Mouse (Mus musculus) c-Kit-negative CD71-positive TER-119-positive erythroid progenitor cells, embryonic 14.5 days (primary cell): ENCODE results near the gene Hist1h2br.
A peak's percentile ranks its signal among the peaks of the same experiment; 100 is the strongest.
"Not testable (repeated sequence)": the region's sequence is repeated elsewhere in the genome, so short reads cannot be mapped to it uniquely, and the experiment has no call there.

Experiments
- DNase-seq: peaks from one replicate; pipeline ENCODE4 v3.0.0-alpha.2; 2013; ENCODE audit warnings: low read depth, low spot score

The Hist1h2br gene

DNA sequence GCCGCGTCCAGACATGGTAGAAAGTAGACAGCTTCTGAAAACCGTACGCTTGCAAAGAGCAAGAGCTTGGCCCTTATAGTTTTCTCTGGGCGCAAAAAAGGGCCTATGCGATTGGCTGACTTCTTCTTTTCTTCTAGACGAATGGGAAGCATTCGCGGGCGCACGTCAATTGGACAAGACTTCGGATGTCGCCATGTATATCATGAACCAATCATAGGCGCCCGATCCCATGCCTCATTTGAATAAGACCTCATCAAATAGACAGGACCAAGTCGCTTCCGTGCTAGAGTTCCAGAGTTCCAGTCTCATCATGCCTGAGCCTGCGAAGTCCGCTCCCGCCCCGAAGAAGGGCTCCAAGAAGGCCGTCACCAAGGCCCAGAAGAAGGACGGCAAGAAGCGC is at the start of gene Hist1h2br, which contains the start of gene Hist1h2ap:
Hist1h2br (plus strand) TSS at position 283 of the 400 bp plus-strand sequence.
Hist1h2ap (minus strand) TSS at position 47 of the 400 bp plus-strand sequence.
- DNase-seq: not testable (repeated sequence)

DNA sequence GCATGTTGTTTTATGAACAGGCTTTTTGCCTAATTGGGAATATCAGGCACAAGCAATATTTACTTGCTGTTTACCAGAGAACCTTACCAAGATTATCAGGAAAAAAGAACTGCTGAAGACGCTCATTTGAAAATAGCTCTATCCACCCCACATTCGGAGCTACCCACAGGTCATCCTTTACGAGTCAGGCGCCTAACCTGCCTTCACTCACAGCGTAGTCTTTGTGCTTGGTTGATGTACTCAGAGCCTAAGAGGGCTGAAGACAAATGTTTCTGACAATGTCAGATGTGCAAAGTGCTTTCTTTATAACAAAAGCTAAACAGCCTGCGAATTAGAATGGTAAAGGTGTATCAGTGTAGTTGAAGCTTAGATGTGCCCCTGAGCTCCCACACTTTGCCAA is 49.2 kb upstream of the Hist1h2br start:
- DNase-seq: no peak

DNA sequence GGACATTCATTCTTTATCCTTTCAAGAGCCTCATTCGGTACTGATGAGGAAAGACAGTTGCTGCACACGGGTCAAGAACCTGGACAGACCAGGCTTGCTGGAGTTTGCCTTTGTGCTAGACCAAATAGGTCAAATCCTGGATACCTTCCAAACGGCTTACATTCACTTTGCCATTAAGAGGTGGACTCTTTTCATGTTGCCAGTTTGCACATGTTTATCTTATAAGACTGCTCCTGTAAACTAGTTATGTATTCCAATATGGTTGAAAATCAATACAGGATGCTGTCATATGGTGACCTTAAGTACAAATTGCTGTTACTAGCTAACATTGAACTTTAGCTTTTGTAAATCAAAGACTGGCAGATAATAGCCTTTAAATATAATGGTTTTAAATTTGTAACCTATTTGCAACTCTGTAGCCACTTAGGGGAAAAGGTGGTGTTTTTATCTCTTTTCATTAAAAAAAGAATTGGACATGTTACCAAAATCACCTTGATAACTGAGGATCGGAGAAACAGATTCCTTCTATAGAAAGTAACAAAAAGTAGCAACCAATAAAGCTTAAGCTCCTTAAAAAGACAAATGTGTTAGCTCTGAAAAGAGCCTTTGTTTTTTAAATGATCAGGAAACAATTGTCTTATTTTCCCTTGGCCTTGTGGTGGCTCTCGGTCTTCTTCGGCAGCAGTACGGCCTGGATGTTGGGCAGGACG is 47.2 kb upstream of the Hist1h2br start:
- peak; percentile 52 for DNase-seq

DNA sequence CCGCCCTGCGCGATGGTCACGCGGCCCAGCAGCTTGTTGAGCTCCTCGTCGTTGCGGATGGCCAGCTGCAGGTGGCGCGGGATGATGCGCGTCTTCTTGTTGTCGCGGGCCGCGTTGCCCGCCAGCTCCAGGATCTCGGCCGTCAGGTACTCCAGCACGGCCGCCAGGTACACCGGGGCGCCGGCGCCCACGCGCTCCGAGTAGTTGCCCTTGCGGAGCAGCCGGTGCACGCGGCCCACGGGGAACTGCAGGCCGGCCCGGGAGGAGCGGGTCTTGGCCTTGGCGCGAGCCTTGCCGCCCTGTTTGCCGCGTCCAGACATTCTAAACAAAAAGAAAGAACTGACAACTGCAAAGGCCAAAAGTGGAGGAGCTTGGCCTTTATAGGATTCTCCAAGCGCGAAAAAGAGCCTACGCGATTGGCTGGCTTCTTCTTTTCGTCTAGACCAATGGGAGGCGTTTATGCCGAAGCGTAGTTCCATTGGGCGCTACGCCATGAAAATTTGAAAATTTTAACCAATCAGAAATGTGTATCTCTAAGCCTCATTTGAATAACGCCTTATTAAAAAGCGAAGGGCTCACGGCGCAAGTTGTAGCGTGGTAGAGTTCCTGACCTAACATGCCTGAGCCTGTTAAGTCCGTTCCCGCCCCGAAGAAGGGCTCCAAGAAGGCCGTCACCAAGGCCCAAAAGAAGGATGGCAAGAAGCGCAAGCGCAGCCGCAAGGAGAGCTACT is 46.5 kb upstream of the Hist1h2br start, which contains the start of the genes Hist1h2an and Hist1h2bp:
Hist1h2an (minus strand) TSS at position 320 of the 731 bp plus-strand sequence.
Hist1h2bp (plus strand) TSS at position 563 of the 731 bp plus-strand sequence.
- DNase-seq: peak; percentile 96

DNA sequence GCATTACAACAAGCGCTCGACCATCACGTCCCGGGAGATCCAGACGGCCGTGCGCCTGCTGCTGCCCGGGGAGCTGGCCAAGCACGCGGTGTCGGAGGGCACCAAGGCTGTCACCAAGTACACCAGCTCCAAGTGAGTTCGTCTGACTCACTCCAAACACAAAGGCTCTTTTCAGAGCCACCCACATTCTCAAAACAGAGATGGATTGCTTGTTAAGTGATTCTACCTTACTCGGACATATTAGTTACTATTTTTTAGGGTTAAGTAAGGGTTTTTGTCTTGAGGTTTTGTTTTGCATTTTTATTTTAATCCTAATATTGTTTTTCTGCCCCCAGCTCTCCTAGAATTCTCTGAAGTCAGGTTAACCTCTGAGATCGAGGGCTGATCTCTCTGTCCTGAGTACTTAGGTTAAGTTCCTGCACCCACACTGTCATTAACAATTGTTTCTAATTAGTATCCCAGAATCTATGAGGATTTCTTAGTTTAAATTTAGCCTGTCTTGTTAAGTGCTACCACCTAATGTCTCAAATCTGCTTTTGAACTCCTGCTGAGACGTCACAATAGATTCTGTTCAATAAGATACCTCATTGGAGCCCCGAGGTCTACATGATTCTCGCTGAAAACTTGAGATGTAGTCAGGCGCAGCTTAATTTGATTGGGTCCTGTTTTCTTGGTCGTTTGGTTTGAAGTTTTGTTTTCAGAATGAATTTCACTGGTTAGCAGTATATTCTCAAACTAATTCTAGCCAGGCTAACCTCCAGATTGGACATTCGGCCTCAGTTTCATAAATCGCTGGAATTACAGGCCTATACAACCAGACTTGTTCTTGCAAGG is 45.6 kb upstream of the Hist1h2br start:
- peak; percentile 43 for DNase-seq

DNA sequence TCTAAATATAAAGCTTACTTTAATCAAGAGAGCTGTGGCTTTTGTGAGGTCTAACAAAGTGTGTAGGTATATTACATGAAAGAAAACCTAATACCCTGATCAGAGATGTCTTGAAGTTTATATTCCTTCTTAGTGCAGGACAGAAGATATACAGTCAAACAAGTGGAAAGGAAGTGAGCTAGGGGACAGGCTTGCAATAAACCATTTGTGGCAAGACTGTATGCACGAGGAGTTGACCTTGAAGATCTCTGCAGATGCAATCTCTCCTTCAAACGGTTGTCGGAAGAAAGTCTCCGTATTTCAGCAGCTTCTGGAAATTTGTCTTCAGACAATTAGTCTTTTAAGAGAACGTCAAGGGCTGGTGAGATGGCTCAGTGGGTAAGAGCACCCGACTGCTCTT is 43.6 kb upstream of the Hist1h2br start:
- DNase-seq: no peak

DNA sequence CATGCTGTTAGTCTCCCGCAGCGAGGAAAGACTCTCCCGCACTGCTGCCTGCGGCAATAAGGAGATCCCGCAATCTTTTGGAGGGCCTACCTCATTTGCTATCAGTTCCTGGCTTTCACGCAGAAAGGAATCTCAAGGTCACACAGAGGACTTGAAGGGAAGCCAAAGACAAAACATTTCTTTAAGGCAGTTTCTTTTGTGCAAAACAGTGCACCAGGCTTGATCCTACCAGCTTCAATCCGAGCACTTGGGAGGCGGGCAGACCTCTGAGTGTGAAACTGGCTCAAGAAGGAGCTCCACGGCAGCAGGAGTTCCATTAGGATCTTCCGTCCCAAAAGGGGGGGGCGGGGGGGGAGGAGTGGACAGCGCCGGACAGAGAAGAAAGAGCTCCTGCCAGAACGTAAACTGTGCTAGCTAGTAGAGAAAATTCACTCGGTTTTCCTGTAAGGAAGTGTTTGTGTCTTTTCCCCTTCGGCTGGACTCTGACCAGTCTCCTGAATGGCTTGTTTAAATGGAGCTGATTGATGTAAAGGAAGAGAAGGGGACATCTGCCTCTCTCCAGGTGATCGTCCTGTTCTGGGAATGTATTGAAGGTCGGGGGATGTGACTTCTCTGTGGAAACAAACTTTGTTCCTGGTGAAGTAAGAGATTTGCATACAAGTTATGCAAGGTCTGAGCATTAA is 42.8 kb upstream of the Hist1h2br start:
- DNase-seq: no peak

DNA sequence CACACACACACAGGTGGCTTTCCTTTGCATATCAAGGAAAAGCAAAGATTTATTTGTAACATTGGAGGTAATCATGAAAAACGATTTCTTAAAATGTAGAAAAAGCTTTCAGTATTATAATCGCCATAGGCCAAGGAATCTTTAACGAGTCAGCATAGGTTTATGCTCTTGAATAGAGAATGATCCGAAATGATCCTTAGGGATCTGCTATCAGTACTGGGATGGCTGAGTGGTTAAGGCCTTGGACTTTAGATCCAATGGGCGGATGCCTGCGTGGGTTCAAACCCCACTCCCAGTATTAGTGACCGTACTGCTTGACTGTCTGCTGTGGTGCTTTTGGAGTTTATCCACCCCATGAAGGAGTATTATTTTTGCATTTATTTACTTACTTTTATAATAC is 38.0 kb upstream of the Hist1h2br start:
- no peak for DNase-seq

DNA sequence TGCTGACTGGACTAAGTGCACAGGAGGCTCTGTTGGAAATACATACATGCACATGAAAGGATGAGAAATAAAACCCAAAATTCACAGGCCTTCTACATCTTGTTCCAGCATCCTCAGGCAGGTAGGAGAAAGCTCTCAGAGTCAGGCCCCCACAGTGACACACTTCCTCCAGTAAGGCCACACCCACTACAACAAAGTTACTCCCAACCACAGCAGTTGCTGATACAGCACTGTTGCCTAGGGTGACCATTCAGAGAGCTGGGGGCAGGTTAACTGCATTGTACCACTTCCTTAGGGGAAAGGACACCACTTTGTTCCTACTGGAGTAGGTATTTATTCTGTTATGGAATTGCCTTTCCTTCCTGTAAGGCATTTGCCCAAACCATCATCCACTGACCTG is 36.4 kb upstream of the Hist1h2br start:
- not testable (repeated sequence) for DNase-seq

DNA sequence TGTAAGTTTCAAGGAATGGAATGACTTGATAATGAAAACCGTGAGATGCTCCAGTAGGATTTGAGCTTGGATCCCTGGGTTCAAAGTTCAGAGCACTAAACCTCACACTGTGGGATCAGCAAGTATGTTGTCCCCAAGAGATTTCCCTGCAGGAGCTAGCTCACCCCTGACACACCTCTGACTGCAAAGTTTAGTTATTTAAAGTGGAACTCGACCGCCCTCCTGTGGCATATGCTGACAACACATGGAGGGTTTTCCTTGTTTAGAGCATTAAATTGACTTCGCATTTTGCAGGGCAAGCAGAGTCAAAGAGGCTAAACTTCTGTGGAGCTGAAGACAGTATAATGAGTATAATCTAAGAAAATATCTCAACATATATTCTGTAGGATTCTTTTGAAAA is 30.5 kb upstream of the Hist1h2br start:
- DNase-seq: not testable (repeated sequence)

DNA sequence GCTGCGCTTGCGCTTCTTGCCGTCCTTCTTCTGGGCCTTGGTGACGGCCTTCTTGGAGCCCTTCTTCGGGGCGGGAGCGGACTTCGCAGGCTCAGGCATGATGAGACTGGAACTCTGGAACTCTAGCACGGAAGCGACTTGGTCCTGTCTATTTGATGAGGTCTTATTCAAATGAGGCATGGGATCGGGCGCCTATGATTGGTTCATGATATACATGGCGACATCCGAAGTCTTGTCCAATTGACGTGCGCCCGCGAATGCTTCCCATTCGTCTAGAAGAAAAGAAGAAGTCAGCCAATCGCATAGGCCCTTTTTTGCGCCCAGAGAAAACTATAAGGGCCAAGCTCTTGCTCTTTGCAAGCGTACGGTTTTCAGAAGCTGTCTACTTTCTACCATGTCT is 23.5 kb upstream of the Hist1h2br start, which contains the start of the genes Hist1h2bq and Hist1h2ao:
Hist1h2bq (minus strand) TSS at position 125 of the 400 bp plus-strand sequence.
Hist1h2ao (plus strand) TSS at position 393 of the 400 bp plus-strand sequence.
- not testable (repeated sequence) for DNase-seq

DNA sequence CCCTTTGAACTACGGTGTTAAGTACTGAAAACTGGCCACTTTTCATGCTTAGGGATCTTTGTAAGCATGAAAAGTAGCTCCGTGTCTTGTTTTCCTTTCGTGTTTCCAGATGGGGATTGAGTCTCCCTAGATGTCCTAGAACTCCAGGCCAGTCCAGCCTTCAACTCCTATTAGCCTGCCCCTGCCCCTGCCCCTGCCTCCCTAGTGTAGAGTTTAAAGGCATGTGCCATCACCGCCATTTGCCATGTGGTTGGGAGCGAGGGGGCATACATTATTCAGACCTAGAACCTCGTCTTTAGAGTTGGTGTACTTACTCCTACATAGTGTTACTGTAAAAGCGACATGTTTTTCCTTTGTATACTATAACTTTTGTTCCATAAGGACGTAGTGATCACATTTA is 22.5 kb upstream of the Hist1h2br start:
- not testable (repeated sequence) for DNase-seq

DNA sequence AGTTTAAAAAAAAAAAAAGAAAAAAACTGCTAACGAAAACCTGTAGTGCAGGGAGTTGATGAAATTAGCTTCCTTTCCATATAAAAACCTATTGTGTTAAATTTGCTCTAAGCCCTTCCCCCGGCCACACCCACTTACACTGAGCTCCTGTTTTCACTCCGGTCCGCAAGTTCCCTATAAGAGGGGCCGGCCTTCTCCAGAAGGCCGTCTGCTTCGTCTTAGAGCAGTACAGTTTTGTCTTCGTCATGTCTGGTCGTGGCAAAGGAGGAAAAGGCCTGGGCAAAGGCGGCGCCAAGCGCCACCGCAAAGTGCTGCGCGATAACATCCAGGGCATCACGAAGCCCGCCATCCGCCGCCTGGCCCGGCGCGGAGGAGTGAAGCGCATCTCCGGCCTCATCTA is 22.0 kb upstream of the Hist1h2br start, which contains the start of gene Hist1h4m:
Hist1h4m (plus strand) TSS at position 208 of the 400 bp plus-strand sequence.
- DNase-seq: not testable (repeated sequence)

DNA sequence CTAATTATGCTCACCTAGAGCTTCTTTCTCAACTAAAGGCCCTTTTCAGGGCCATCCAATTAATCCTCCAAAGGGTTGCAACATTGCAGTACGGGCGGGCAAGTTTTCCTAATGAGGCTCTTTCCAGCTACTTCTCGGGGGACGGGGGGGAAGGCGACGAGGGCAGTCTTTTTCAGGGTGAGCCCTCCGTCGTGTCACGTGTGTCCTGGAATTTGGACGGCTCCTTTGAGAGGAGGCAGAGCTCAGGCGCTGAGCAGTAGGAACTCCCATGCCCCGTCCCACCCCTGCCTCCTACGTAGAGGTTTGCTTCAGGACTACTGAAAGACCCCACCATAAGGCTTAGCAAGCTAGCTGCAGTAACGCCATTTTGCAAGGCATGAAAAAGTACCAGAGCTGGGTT is 21.5 kb upstream of the Hist1h2br start:
- not testable (repeated sequence) for DNase-seq

DNA sequence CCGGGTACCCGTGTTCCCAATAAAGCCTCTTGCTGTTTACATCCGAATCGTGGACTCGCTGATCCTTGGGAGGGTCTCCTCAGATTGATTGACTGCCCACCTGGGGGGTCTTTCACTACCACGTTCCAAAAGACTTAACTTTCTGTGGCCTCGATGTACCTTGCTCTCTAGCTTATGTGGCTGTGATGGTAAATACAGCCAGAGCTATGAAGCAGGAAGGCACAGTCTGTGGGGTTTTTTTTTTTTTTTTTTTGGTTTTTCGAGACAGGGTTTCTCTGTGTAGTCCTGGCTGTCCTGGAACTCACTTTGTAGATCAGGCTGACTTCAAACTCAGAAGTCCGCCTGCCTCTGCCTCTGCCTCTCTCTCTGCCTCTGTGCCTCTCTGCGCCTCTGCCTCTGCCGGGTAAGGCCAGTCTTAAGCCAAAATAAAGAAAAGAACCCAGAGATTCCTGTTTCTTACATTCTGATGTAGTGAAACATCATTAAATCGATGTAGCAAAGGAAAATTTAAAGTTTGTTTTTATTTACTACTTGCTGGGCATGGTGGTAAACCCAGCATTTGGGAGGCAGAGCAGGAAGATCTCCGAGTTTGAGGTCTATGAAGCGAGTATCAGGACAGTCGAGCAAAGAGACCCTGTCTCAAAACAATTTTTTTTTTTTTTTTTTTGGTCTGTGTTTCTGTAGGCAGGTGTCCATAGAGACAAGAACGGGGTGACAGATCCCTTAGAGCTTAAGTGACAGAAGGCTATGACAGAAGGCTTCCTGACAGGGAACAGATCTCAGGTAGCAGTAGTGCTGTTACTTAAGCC is 13.3 kb upstream of the Hist1h2br start:
- DNase-seq: not testable (repeated sequence)

DNA sequence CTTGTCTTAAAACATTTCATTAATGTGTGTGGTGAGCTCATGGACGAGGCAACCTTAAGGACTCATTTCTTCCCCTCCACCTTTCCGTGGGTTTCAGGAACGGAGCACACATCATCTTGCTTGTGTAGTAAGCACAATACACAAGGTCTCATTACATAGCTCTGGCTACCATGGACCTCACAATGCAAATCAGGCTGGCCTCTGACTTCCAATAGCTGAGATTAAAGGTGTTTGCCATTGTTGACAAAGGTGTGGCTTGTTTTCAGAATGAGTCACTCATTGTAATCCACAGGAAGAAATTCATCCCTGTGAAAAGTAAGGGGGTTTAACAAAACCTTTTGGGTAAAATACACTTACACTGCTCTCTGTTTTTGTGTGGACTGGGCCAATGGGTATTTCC is 5.0 kb upstream of the Hist1h2br start:
- no peak for DNase-seq

DNA sequence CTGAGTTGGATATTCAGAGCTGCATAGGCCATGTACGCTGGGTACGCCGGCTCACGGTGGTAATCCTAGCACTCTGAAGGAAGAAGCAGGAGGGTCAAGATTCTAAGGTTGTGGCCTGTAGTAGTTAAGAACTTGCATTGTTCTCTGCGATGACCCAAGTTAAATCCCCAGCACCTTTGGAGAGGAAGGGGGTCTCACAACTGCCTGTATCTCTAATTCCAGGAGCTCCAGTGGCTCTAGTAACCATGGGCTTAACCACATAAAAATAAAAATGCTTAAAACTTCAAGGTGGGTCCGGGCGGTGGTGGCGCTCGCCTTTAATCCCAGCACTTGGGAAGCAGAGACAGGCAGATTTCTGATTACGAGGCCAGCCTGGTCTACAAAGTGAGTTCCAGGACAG is 3.2 kb upstream of the Hist1h2br start:
- DNase-seq: no peak

DNA sequence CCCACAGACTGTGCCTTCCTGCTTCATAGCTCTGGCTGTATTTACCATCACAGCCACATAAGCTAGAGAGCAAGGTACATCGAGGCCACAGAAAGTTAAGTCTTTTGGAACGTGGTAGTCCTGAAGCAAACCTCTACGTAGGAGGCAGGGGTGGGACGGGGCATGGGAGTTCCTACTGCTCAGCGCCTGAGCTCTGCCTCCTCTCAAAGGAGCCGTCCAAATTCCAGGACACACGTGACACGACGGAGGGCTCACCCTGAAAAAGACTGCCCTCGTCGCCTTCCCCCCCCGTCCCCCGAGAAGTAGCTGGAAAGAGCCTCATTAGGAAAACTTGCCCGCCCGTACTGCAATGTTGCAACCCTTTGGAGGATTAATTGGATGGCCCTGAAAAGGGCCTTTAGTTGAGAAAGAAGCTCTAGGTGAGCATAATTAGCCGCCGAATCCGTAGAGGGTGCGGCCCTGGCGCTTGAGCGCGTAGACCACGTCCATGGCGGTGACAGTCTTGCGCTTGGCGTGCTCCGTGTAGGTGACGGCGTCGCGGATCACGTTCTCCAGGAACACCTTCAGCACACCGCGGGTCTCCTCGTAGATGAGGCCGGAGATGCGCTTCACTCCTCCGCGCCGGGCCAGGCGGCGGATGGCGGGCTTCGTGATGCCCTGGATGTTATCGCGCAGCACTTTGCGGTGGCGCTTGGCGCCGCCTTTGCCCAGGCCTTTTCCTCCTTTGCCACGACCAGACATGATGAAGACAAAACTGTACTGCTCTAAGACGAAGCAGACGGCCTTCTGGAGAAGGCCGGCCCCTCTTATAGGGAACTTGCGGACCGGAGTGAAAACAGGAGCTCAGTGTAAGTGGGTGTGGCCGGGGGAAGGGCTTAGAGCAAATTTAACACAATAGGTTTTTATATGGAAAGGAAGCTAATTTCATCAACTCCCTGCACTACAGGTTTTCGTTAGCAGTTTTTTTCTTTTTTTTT is 1.8 kb upstream of the Hist1h2br start, which contains the start of gene Hist1h4n:
Hist1h4n (minus strand) TSS at position 779 of the 977 bp plus-strand sequence.
- DNase-seq: not testable (repeated sequence)

DNA sequence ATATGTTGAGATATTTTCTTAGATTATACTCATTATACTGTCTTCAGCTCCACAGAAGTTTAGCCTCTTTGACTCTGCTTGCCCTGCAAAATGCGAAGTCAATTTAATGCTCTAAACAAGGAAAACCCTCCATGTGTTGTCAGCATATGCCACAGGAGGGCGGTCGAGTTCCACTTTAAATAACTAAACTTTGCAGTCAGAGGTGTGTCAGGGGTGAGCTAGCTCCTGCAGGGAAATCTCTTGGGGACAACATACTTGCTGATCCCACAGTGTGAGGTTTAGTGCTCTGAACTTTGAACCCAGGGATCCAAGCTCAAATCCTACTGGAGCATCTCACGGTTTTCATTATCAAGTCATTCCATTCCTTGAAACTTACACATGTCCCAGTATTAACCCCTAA is 7.0 kb downstream of the Hist1h2br start:
- DNase-seq: not testable (repeated sequence)
